Mouse (Mus musculus): Measurements from ENCODE around the gene Slc35f1.

- TF ChIP-seq CTCF (IDR thresholded peaks at IDR 0.05) = no peak
- no peak for TF ChIP-seq EP300 (IDR thresholded peaks at IDR 0.05)
These were observed 288.9 kb downstream of the Slc35f1 start for GRCm38 (mm10) chr10:52979251-52979650.
